Mouse (Mus musculus) ovary, postnatal 14 days (tissue): ENCODE results near the gene Tmem72.

ENCODE experiments used
- DNase-seq: peaks from one replicate; pipeline ENCODE4 v3.0.0; 2022; ENCODE audit warnings: low spot score

The Tmem72 gene

DNA sequence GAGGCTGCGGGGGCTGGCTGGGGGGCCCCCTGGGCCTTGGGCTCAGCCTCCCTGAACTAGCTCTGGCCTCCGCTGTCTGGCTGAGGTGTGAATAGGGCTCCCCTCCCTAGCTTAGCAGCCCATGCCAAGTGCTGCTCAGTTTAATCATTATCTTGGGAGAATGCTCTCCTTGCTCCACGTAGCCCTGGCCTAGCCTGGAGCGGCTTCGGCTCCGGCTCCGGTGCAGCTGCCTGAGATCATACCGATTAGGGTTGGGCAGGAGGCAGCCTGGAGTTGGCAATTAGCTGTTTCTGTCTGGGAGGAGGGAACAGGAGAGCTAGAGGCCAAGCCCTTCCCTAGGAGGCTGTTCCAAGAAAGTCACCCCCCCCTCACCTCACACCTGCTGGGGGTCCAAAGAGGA, at the start of gene Tmem72:
Gene Tmem72 (minus strand): TSS at position 248 of the 400 bp plus-strand sequence.
- no peak for DNase-seq

DNA sequence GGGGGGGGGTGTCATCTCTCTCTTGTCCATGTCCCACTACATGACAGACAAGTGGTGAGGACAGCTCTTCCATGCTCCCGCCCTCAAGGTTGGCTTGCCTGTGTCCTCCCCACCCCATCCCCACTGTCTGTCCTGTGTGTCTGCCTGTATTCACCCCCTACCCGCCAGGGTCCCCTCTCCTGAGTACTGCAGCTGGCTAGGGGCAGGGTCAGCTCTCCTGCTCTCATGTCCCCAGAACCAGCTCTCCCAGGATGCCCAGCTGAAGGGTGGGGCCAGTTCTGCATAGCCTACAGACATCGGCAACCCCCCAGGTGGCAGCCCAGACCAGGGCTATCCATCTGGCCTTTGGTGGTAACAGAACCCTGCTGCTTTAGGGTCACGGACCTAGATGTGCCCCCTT, 47.8 kb upstream of the Tmem72 start:
- no peak for DNase-seq

DNA sequence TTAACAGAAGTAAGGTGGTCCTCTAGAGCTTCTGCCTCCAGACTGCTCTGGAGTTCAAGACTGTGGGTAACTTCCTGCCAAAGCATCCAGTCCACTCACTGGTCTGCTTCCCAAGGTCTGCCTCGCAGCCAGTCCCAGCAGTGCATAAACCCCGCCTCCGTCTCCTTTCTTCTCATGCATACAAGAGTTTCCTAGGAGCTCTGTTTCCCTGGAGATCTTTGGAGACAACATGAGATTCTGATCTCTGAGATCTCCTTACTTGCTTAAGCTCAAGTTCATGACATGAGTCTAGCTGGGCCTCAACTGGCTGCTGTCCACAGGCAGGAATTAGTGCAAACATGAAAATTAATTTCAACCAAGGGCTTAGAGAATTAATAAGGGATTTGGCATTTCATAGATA, 45.6 kb upstream of the Tmem72 start:
- DNase-seq = no peak

DNA sequence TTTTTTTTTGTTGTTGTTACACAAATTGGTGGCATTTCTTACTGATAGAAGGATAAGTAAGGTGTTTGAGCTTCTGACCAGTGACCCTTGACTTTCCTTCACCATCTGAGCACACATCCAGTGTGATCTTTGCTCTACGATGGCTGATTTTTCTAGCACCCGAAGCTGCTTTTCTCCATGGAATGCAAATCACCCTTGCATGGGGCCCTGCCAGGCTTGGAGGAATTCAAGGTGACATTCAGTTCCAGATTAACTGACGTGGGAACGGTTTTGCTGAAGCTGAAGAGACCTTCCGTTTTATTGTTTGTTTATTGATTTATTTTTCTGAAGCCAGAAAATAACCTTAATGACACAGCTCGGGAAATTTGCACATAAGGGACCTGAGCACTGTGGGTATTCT, 43.5 kb upstream of the Tmem72 start:
- no peak for DNase-seq

DNA sequence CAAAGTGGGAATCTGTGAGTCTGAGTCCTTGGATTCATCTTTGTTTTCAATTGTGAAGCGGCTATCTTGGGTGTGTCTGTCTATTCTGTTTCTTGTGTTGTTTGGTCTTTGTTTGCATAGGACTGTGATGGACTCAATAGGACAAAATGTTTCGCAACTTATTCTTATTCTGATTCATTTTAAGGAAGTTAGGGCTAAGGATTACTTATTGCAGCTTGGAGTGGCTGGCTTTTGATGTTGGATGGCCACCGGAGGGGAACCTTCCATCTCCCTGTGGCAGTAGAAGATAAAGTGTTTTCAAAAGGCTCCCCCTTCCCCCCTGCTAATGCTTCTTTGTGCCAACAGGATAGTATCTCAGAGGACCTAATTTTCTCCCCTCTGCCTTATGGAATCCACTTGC, 39.7 kb upstream of the Tmem72 start:
- no peak for DNase-seq

DNA sequence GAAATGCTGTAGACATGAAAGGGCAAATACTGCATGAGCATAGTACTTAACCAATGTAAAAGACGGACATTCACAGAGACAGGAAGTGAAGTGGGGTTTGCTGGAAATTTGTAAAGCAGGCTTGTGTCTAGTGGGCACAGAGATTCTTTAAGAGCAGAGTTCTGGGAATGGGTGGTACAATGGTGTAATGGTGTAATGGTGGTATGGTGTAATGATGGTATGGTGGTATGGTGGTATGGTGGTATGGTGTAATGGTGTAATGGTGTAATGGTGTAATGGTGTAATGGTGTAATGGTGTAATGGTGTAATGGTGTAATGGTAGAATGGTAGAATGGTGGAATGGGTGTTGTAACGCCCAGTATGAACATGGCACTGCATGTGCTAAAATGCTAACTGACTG, 21.3 kb upstream of the Tmem72 start:
- DNase-seq = no peak

DNA sequence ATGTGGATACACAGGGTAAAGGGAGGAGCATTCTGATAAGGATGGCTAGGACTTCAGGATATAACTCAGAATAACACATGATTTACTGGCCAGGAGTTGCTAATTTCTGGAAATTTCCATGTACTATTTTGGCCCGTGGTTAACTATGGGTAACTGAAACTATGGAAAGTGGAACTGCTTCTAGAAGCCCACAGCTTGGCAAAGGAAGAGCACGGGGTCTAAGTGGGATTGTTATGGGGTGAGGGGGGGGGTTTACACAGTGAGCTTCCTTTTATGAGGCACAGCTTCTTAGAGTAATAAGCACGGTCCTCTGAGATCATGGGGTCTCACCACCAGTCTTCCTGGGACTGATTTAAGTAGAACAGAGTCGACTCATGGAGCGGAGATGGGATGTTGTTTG, 18.6 kb upstream of the Tmem72 start:
- DNase-seq = no peak

DNA sequence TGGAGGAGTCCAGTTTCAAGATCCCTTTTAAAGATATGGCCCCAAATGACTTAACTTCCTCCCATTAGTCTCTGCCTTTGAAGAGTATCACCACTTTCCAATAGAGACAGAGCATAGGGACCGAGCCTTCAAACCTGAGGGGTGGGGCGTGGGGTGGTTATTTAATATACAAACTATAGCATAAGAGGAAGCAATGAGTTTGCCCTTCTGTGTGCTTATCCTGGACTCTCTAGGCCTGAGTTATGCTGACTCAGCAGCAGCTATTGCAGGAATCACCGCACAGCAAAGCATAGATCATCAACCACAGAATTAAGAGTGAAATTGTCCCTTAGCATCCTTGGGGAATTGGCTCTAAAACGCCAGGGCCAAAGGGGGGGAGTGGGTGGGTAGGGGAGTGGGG, 16.9 kb upstream of the Tmem72 start:
- DNase-seq = no peak

DNA sequence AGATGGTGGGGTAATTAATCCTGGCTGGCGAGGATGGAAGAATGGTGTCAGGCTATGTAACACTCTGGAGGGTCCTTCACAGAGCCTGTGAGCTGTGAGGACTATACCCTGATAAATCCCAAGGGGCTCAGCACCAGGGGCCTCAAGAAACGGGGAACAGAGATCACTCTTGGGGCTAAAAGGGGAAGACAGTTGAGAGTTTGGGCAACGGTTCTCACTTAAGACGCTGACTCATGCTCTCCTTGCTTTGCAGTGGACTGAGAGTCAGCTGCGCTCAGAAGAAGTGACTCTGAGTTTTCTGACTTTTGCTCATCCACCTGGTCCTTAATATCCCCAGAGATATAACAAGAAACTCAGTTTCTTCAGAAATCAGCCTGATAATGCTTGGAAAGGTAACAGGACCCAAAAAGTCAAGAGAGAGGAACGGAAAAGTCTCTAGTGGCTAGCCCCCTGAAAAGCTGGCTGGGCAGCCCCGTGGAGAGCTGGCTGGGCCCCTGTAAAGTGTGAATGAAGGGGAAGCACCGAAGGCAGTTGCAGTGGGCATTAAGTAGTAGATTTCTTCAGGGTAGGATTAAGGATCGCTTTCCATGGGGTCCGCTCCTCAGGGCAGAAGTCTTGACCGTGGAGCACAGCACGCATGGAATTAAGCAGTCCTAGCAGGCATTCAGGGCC, 7.9 kb upstream of the Tmem72 start:
- no peak for DNase-seq

DNA sequence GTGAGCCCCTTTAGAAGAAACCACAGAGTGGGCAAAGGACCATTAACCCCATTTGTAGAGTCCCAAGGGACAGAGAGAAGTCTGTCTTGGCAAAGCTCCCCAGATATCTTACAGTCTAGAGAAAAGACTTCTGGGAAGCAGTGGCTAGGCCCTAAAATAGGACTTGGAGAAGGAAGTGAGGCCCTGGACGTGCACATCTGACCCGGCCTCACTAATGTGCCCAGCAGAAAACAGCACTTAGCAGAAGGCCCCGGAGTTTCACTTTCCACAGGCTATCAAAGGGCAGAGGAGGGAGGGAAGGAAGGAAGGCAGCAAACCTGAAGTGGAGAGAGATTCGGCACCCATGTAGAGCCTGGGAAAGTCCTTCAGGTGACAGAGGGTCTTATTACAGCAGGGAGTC, 2.2 kb upstream of the Tmem72 start:
- DNase-seq = no peak

DNA sequence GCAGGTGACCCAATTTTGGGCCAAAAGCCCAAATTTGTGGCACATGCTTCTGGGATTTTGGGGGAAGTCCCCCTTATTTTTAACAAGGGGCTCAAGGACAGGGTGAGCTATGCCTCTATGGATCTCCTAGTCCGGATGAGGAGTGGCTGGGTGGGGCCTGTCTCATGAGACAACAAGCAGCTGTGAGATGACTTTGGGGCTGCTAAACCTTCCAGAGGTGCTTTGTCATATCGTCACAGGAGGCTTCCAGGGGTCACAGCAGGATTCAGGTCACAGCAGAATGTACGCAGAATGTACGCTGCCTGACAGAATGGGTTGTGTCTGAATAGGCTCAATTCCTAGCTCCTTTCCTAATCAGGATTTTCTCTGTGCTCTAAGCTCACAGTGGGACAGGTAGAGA, 1.6 kb upstream of the Tmem72 start:
- no peak for DNase-seq

DNA sequence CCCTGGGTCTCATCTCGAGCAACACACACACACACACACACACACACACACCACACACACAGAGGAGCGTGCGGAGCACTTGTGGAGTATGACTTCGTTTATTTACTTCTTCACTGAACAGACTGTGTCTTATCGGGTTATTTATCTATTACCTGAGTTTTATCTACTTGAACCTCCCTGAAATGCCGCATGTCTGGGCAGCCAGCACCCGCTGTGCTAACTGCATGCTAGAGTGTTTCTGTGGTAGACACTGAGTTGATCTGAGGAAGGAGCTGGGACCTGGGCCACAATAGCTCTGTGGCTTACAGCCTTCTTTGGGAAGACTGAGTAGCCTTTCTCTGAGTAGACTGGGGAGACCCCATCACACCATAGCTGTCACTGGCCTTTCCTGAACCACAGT, 1.1 kb upstream of the Tmem72 start:
- DNase-seq = no peak

DNA sequence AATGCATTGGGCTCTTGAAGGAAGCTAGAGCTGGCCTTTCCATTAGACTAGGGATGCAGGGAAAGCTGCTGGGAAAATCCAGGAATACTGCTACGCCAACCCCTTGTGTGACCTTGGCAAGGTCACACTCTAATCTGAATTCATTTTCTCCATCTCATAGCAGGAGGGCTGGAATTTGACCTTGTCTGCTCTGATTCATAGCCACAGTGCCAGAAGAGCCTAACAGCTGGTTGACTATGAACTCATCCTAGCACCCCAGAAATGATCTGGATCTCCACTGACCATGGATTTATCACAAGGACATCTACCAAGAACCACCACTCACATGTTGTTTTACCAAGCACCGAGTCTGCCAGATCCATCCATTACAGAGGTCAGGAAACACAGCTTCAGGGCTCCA, 1.5 kb downstream of the Tmem72 start:
- DNase-seq = no peak

DNA sequence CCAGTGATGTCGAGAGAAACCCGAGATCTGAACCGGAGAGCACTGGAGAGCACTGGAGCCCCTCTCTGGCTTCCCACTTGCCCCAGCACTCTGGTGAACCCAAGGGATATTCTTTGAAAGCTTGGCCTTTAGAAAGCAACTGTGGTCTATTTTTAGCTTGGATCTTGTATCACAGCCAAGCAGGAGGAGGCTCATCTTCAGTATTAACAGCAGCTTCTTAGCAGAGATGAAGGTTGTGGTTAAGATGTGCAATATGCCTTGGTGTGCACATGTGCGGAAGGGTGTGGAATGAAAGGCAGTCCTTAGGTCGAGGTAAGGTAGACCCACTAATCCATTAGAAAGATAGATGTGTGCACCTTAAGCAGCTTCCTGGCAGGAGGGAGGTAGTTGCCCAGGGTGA, 2.1 kb downstream of the Tmem72 start:
- DNase-seq = no peak

DNA sequence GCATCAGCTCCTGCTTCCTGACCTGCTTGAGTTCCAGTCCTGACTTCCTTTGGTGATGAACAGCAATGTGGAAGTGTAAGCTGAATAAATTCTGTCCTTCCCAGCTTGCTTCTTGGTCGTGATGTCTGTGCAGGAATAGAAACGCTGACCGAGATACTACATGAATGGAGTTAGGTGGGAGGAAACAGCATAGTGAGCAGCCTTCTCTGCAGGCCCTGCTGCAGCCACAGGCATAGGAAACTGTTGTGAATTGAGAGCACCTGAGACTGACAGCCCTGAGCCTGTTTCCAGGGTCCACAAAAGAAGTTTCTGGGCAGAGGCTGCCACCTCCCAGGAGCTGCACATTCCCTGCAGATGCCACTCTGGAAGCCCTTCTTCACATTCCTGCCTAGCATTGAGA, 2.7 kb downstream of the Tmem72 start:
- DNase-seq = no peak

DNA sequence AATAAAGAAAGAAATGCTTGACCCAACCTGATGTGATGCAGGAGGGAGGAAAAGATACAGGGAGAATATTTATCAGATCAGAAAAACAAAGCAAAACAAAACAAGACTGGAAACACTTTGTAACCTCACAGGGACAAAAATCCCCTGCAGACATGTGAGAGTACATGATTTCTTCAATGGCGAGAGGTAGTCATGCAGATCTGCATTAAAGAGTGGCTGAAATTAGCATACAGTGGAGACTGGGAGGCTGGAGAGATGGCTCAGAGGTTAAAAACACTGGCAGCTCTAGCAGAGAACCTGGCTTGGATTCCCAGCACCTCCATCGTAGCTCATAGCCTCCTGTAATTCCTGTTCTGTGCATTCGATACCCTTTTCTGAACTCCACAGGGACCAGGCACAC, 4.2 kb downstream of the Tmem72 start:
- DNase-seq = no peak

DNA sequence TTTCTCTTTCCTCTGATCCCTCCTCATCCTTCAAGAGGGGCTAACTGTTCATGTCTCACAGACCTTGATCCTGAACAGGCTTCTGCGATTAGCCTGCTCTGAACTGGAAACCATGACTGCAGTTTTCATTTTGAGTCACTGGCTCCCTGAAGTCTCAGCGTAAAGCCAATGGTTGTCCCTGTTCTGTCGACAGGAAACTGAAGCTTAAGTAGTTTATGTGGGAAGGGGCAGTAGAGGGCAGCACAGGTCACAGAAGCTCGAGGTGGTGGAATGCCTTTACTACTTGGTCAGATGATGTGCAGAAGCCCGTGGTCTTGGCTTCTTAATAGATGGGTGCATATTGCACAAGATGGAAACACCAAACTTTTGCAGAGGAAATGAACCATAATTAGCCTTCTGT, 4.7 kb downstream of the Tmem72 start:
- no peak for DNase-seq

DNA sequence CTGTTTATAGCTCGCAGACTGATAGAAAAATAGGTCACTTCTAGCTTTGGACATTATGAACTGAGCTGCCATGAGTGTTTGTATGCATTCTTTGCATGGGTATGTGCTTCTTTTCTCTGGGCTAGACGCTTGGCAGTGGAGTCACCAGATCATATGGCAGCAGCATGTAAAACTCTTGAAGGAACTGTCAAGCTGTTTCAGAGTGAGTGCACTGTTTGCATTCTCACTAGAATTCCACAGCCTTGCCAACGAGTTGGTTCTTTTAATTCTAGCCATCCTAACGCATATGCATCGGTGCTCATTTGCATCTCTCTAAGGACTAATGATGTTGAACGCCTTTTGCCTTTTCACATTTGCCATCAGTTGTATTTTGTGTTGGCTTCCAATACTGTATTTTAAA, 12.4 kb downstream of the Tmem72 start:
- no peak for DNase-seq

DNA sequence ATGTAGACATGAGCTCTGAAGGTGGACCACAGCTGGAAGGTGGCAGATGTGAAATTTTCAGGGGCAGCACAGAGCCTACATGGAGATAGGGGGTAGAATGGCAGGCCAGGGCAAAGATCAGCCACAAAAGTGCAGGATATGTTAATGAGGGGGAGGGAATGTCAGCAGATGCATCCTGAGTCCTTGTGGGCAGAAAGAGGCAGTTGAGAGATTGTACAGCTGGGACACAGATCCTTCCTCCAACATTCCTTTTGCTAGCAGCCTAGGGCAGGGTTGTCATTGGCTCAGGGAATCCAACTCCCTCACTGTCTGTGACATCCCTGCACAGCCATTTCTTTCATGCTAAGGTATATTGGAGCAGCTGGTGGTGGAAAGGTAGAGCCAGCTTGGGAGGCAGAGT, 15.9 kb downstream of the Tmem72 start:
- no peak for DNase-seq

DNA sequence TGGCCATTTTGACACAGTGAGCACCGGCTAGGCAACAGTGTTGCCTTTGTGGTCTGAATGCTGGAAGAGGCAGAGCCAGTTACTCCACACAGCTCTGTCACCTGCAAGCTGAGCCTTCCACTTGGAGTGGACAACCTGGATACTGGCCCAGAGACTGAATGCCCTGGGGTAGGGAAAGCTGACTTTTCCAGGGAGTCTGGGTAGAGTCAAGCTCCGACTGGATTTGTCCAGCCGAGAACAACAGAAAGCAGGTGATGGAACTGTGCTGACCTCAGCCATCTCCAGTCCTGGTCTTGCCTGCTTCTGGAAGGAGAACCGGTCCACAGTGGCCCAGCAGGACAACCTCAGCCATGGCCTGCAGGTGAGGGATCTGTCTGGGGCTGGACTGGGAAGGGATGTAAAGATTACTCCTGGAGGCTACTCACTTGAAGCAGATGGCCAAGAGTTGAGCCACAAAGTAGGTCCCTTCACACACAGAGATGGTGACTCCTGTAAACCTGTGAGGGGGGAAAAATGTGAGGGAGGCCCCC, 18.8 kb downstream of the Tmem72 start:
- no peak for DNase-seq

DNA sequence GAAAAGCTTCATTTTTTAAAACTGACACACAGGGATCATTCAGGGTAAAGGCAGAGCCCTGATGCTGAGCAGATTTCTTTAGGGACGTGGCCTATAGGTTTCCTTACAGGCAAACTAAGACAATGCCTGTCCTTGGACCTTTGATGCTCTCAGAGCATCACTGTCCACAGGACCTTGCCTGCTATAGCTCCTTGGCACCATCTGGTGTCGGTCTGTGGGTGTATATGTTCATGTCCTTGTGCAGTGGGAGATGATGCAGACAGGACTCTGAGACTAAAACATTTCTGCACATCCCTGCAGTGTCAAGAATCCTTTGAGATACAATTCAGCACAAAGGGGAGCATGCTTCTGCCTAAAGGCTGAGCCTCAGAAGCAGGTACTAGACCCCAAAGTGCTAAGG, 19.3 kb downstream of the Tmem72 start:
- DNase-seq = no peak

DNA sequence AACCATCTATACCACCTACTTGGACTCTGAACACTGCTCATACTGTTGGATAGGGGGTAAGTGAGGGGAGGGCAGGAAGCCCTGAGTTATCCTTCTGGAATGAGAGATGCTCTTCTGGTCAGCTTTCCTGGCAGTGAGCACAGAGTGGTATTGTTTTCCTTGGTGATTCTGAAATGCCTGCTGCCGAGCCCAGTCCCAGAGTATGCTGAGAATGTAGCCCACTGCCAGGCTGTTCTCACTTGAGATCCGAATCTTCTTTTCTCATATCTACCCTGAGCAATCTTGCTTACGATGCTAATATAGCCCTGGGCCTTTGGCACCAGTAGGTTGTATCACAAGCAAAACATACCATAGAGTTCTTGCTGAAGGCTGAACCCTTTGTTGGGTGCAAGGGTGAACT, 22.4 kb downstream of the Tmem72 start:
- DNase-seq = no peak

DNA sequence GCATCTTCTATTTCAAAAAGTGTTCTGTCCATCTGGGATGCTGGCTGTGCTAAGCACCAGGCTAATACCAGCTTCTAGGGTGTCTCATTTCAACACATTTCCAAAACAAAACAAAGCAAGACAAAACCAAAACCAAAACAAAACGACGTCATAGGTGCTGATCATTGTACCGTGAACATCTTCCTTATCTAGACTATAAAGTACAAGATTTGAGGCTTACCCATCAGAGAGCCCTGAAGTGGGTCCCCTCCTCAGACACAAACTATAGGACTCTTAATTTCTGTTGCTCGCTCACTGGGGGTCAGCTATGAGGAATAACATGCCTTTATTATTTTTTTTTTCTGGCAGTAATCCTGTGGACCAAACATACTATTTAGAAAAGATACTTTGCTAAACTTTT, 23.1 kb downstream of the Tmem72 start:
- DNase-seq = no peak

DNA sequence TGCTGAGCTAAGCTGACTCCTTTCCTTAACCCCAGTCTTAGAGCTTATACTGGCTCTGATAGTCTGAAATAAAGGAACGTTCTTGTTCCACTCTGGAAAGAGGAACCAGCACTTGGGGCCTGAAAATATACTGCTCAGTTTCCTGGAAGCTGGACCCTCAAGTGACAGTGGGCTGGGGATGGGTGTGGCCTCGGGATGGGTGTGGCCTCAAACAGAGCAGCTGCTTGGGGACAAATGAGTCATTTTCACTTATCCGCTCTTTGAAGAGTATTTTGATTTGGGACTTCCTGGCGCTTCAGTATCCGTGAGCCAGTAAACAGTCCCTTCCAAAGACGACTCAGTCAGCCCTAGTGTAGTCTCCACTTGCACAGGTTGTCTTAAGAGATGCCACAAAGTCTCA, 34.4 kb downstream of the Tmem72 start:
- no peak for DNase-seq
